Mouse (Mus musculus): ENCODE data around the gene Meioc. TPM values are rescaled to one million over a fixed set of nuclear protein-coding genes. Genes with fewer than 3 reads are reported as not detected.
A peak's percentile ranks its signal among the peaks of the same experiment; 100 is the strongest.

Gene Meioc
- polyA plus RNA-seq, 1 experiment from 2014 or later: 0.55 TPM

GRCm38 (mm10) chr11:102643891-102644382 is 19.6 kb upstream of the Meioc start:
- no peak overlapping the region for H3K27ac ChIP-seq

GRCm38 (mm10) chr11:102646226-102646625 is 17.3 kb upstream of the Meioc start:
- no peak overlapping the region for H3K27ac ChIP-seq
- no peaks in the 10 kb centered on the region for H3K36me3 ChIP-seq
- WGBS: 89% methylated on average over 13 of the region's 13 CpGs
- no peak overlapping the region for H3K4me3 ChIP-seq
- DNase-seq (ENCODE audit: low spot score): no peak
- no peaks in the 10 kb centered on the region for H3K9me3 ChIP-seq (replicated peaks)
- peaks cover 17% of the 10 kb centered on the region for H3K4me1 ChIP-seq
- H3K27me3 ChIP-seq (ENCODE audit: low read depth, poor library complexity, severe bottlenecking): no peaks in the 10 kb centered on the region

More at GRCm38 (mm10) chr11:102643891-102644382, 19.6 kb upstream of the Meioc start:
- 52% methylated on average over 10 of the region's 10 CpGs for WGBS
- Histone ChIP-seq H3K4me3 (no peak overlapping the region), H3K36me3 (no peaks in the 10 kb centered on the region), H3K27me3 (ENCODE audit: low read depth, poor library complexity, severe bottlenecking) (no peaks in the 10 kb centered on the region), H3K9me3 (replicated peaks) (no peaks in the 10 kb centered on the region), H3K4me1 (peaks cover 19% of the 10 kb centered on the region)
- DNase-seq (ENCODE audit: low spot score): no peak

DNA sequence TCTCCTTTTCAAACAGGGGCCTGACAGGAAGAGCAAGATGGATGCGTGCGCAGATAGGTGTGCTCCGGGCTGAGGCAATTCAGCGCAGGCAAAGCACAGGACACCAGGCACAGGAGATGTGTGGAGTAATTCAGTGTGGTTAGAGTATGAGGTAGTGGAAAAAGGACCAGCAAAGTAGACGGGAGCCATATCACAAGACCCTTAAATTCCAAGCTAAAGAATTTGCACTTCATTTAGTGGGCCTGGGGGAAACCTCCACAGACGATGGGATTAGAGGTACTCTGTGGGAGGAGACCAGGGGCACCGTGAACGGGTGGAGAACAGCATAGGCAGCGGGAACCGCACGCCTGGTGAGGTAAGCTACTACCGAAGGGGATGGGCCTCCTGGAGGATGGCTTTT is 15.6 kb upstream of the Meioc start:
- Histone ChIP-seq H3K4me1 (peaks cover 18% of the 10 kb centered on the region), H3K36me3 (no peaks in the 10 kb centered on the region), H3K27ac (no peak overlapping the region), H3K27me3 (ENCODE audit: low read depth, poor library complexity, severe bottlenecking) (no peaks in the 10 kb centered on the region), H3K4me3 (no peak overlapping the region), H3K9me3 (replicated peaks) (no peaks in the 10 kb centered on the region)
- 74% methylated on average over 12 of the region's 12 CpGs for WGBS
- no peak for DNase-seq (ENCODE audit: low spot score)

DNA sequence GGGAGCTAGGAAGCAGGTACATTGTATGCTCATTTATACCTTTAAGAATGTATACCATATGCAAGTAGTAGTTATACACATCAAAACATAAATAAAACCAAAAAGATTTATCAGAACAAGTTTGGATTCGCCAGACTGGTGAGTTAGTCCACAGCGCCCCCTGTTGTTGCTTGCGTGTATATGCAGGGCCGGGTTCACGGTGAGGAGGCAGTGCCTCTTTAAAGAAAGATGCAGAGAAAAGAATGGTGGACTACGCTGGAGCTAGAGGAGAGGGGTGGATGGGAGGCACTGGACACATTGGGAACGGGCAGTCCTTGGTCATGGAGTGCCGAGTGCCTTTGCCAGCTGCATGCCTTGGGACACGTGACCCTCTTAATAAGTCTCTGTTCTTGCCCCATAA is 12.1 kb upstream of the Meioc start:
- H3K27ac ChIP-seq: no peak overlapping the region

GRCm38 (mm10) chr11:102652844-102653243 is 10.7 kb upstream of the Meioc start:
- no peaks in the 10 kb centered on the region for H3K27me3 ChIP-seq (ENCODE audit: low read depth, poor library complexity, severe bottlenecking)
- DNase-seq (ENCODE audit: low spot score): peak; percentile 60
- H3K4me3 ChIP-seq: no peak overlapping the region
- H3K9me3 ChIP-seq (replicated peaks): no peaks in the 10 kb centered on the region
- peaks cover 20% of the 10 kb centered on the region for H3K4me1 ChIP-seq
- H3K36me3 ChIP-seq: no peaks in the 10 kb centered on the region
- WGBS: 75% methylated on average over 3 of the region's 3 CpGs
- H3K27ac ChIP-seq: no peak overlapping the region

More for the DNA sequence above, 12.1 kb upstream of the Meioc start:
- no peaks in the 10 kb centered on the region for H3K9me3 ChIP-seq (replicated peaks)
- no peaks in the 10 kb centered on the region for H3K27me3 ChIP-seq (ENCODE audit: low read depth, poor library complexity, severe bottlenecking)
- H3K4me1 ChIP-seq: peaks cover 19% of the 10 kb centered on the region
- no peaks in the 10 kb centered on the region for H3K36me3 ChIP-seq
- peak; percentile 88 for DNase-seq (ENCODE audit: low spot score)
- H3K4me3 ChIP-seq: no peak overlapping the region
- WGBS: 8% methylated on average over 9 of the region's 9 CpGs

DNA sequence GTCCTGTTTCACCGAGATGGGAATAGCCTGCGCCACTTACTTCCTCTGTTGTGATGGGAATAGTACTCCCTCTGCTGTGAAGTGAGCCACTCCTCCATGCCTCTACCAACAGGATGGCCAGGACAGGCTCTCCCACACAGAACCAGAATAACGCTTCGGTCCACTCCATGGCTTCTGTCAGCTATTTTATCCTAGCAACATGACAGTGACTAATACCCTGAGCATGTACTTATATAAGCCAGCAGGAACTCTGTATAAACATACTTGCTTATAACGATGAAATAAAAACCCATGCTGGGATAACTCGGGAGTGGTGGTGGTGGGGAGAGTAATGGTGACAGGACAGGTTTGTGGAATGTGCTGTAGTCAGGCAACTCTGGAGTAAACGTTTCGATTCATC is 7.6 kb upstream of the Meioc start:
- H3K36me3 ChIP-seq: no peaks in the 10 kb centered on the region
- no peaks in the 10 kb centered on the region for H3K27me3 ChIP-seq (ENCODE audit: low read depth, poor library complexity, severe bottlenecking)
- DNase-seq (ENCODE audit: low spot score): no peak
- WGBS: 81% methylated on average over 8 of the region's 8 CpGs
- no peak overlapping the region for H3K27ac ChIP-seq
- H3K4me1 ChIP-seq: peaks cover 19% of the 10 kb centered on the region
- H3K4me3 ChIP-seq: no peak overlapping the region
- no peaks in the 10 kb centered on the region for H3K9me3 ChIP-seq (replicated peaks)

DNA sequence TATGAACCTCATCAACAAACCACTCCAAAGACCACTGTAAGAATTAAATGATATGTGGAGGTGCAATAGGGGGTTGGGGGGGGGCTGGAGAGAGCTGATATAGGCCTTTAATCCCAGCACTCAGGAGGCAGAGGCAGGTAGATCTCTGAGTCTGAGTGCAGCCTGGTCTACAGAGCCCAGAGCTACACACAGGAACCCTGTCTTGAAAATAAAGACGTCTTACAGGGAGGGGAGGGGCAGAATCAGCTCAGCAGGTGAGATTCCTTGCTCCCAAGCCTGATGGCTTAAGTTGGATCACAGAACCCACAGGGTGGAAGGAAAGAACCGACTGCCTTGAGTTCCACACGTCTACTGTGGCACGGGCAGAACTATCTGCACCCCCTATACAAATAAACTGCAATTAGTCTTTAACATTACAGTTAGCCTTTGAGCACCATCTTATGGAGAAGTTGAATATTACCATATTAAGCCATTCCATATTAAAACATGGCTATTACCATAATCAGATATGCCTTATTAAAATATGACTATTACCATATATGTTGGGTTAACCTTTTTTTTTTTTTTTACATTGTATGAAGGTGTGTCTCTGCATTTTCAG is 7.1 kb upstream of the Meioc start:
- WGBS: 41% methylated on average over 4 of the region's 4 CpGs
- no peaks in the 10 kb centered on the region for H3K36me3 ChIP-seq
- H3K4me1 ChIP-seq: peaks cover 14% of the 10 kb centered on the region
- H3K27me3 ChIP-seq (ENCODE audit: low read depth, poor library complexity, severe bottlenecking): no peaks in the 10 kb centered on the region
- no peak for DNase-seq (ENCODE audit: low spot score)
- H3K27ac ChIP-seq: no peak overlapping the region
- no peaks in the 10 kb centered on the region for H3K9me3 ChIP-seq (replicated peaks)
- no peak overlapping the region for H3K4me3 ChIP-seq

DNA sequence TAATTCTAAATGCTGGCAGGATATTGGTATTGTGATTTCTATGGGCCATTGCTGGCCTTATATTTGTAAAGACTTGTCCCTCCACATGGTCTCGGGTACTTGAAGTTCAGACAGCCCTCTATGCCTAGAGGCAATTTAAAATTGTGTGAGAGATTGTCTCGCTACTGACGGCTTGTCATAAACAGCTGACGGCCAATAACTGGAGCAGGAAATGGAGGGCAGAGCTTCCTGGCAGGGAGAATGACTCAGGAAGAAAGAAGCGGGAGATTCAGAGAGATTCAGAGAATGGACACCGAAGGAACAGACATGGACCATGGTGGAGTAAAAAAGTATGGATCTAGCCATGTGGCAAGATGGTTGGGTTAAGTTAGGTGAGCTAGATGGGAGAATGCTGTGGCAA is 6.6 kb upstream of the Meioc start:
- DNase-seq (ENCODE audit: low spot score): no peak
- peaks cover 12% of the 10 kb centered on the region for H3K4me1 ChIP-seq
- WGBS: 76% methylated on average over 6 of the region's 6 CpGs
- H3K27me3 ChIP-seq (ENCODE audit: low read depth, poor library complexity, severe bottlenecking): no peaks in the 10 kb centered on the region
- no peaks in the 10 kb centered on the region for H3K36me3 ChIP-seq
- H3K27ac ChIP-seq: no peak overlapping the region
- no peaks in the 10 kb centered on the region for H3K9me3 ChIP-seq (replicated peaks)
- no peak overlapping the region for H3K4me3 ChIP-seq

DNA sequence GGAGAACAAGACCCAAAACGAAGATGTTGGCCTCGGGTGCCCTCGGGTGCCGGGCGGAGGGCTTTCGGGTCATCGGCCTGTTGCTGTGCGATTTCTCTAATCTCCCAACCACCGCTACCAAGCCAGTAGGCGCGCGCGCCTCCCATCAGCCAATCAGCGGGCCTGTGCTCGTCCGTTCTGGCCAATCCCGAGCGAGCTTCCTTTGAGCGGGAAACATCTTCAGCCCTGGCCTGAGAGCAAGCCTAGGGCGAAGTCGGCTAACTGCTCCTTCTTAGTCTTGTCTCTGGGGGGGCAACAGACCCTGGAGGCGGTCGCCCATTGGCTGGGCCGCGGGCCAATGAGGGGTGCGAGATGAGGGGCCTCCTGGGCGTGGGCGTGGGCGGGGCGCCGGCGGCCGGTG is 1.6 kb downstream of the Meioc start:
- Histone ChIP-seq H3K27ac (no peak overlapping the region), H3K36me3 (peaks cover 8% of the 10 kb centered on the region; the same call in 1 of the 2 replicates), H3K4me1 (0 out of 2 replicates have a peak, but pooled peaks cover 3% of the 10 kb centered on the region), H3K9me3 (replicated peaks) (peaks cover 13% of the 10 kb centered on the region), H3K27me3 (ENCODE audit: low read depth, poor library complexity, severe bottlenecking) (peaks cover 42% of the 10 kb centered on the region), H3K4me3 (peak overlapping the region; percentile 29)
- WGBS: 53% methylated on average over 33 of the region's 33 CpGs
- no peak for DNase-seq (ENCODE audit: low spot score)

DNA sequence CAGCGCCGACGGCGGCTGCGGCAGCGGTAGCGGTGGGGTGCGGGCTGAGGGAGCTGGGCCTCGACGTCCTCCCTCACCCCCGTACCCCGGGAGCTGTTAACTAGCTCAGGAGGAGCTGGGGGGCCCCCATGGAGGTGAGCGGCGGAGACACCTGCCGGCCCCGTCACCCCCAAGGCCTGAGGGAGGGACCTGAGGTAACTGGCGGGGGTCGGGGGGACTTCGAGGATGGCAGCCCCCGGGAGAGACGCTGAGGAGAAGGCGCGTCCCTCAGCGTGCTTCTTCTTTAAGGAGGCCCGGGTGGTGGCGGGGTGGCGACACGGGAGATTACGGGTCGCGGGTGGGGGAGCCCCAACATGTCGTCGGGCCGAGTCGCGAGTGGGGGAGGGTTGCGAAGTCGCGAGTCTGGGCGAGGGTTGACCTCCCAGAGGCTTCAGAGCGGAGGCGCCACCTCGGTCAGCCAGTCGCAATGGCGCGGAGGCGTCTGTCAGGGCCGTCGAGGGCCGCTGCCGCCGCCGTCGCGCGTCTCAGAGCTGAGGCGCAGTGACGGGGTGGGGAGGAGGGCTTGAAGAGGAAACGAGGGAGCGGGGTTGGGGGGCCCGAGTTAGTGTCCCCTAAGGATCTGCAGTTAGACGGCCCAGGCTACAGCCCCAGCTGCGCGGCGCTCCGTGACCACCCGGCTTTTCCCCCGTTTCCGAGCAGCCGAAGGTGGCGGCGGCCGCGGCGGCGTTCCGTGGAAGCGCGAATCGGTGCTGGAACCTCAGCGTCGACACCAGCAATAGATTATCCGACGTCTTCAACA is 2.3 kb downstream of the Meioc start:
- H3K27ac ChIP-seq: no peak overlapping the region

GRCm38 (mm10) chr11:102690162-102690561 is 26.6 kb downstream of the Meioc start:
- H3K27ac ChIP-seq: no peak overlapping the region
- peaks cover 68% of the 10 kb centered on the region for H3K36me3 ChIP-seq
- H3K9me3 ChIP-seq (replicated peaks): no peaks in the 10 kb centered on the region
- WGBS: 69% methylated on average over 6 of the region's 6 CpGs
- no peaks in the 10 kb centered on the region for H3K27me3 ChIP-seq (ENCODE audit: low read depth, poor library complexity, severe bottlenecking)
- H3K4me3 ChIP-seq: no peak overlapping the region
- peak; percentile 83 for DNase-seq (ENCODE audit: low spot score)
- H3K4me1 ChIP-seq: no peaks in the 10 kb centered on the region

More for the DNA sequence above, 2.3 kb downstream of the Meioc start:
- H3K4me3 ChIP-seq: peak overlapping the region; percentile 29
- H3K27me3 ChIP-seq (ENCODE audit: low read depth, poor library complexity, severe bottlenecking): peaks cover 42% of the 10 kb centered on the region
- 43% methylated on average over 84 of the region's 84 CpGs for WGBS
- no peak for DNase-seq (ENCODE audit: low spot score)
- 0 out of 2 replicates have a peak, but pooled peaks cover 3% of the 10 kb centered on the region for H3K4me1 ChIP-seq
- H3K36me3 ChIP-seq: peaks cover 8% of the 10 kb centered on the region; the same call in 1 of the 2 replicates
- H3K9me3 ChIP-seq (replicated peaks): peaks cover 13% of the 10 kb centered on the region

DNA sequence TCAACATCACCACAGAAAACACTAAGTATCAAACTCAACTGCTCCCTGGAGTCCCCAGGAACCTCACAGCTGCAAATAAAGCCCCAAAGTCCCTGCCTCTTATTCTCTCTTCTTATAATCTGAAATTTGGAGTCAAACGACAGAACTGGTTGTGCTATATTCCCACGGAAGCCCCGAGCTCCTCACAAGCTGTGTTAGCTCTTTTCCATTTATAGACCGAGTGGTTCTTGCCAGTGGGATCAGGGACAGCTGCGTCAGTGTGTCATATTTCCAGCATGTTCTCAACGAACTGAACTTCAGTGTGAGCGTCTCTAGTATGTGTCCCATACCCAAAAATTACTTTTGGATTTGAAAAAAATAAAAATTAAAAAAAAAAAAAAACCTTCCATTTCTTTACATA is 31.8 kb downstream of the Meioc start:
- no peak for DNase-seq (ENCODE audit: low spot score)
- Histone ChIP-seq H3K4me1 (peaks cover 17% of the 10 kb centered on the region), H3K4me3 (no peak overlapping the region), H3K27me3 (ENCODE audit: low read depth, poor library complexity, severe bottlenecking) (0 out of 2 replicates have a peak, but pooled peaks cover 7% of the 10 kb centered on the region), H3K27ac (no peak overlapping the region), H3K9me3 (replicated peaks) (no peaks in the 10 kb centered on the region), H3K36me3 (peaks cover 41% of the 10 kb centered on the region)
- 97% methylated on average over 7 of the region's 7 CpGs for WGBS

All from limb, embryonic 10.5 days (tissue).